In the genomic region with DNA sequence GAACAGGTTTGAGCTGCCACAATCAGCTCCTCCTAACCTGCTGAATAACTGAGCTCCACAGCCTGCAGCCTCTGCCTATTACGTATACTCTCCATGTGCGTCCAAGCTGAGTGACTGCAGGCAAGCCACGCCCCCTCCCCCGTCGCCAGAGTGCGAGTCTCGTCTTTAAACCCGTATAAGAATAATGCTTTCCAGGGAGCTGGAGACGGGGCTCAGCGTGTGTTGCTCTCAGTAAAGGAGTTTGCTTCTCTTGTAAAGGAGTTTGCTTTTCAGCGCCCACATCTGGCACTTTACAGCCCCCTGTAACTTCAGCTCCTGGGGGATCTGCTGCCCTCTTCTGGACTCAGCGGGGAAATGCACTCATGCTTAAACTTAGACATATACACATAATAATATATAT, we compare ENCODE assay signal across 8 mouse cellular contexts. TPM values are rescaled to one million over a fixed set of nuclear protein-coding genes. Genes with fewer than 3 reads are reported as not detected.
DNase-seq lines count a peak whose midpoint lies in the region; ATAC-seq and TF ChIP-seq lines count a peak whose summit lies in the region.

No protein-coding gene starts in this region.

- DNase-seq in lung, adult 2 months = no peak
- DNase-seq in lung, postnatal 10 days = no peak
- DNase-seq in embryo, embryonic 10.5 days (ENCODE audit: low spot score) = peak; percentile 75
- DNase-seq in intestine, embryonic 14.5 days (ENCODE audit: low spot score) = peak; percentile 70
- peak; percentile 63 for DNase-seq in mesoderm, embryonic 11.5 days (ENCODE audit: low read depth, low spot score)
- DNase-seq in layer of hippocampus, adult 9-11 months = no peak
- DNase-seq in adipocyte (ENCODE audit: low spot score) = no peak
- DNase-seq in gastrocnemius, adult 18-20 months (ENCODE audit: low spot score) = no peak

- no peak for ATAC-seq in intestine, embryonic 14.5 days (replicated peaks; ENCODE audit: low FRiP score, low TSS enrichment, low read depth)

- no peak overlapping the region for H3K27ac ChIP-seq in intestine, embryonic 14.5 days (ENCODE audit: low read depth)

- no peaks in the 10 kb centered on the region for H3K27me3 ChIP-seq in intestine, embryonic 14.5 days (replicated peaks; ENCODE audit: control insufficient read depth, insufficient read depth, low read length)

- no peaks in the 10 kb centered on the region for H3K9me3 ChIP-seq in intestine, embryonic 14.5 days (ENCODE audit: control insufficient read depth, low read length)

- peak; percentile 38 for TF ChIP-seq CTCF in lung, adult 2 months (IDR thresholded peaks at IDR 0.05; ENCODE audit: insufficient read depth, low read length)

- H3K36me3 ChIP-seq in intestine, embryonic 14.5 days (ENCODE audit: control insufficient read depth, insufficient read depth, low read length) = no peaks in the 10 kb centered on the region

- peak overlapping the region; percentile 30 for H3K4me2 ChIP-seq in intestine, embryonic 14.5 days (ENCODE audit: low read length)

- no peak overlapping the region for H3K9ac ChIP-seq in intestine, embryonic 14.5 days (ENCODE audit: low read length)

- TF ChIP-seq POLR2A in lung, adult 2 months (IDR thresholded peaks at IDR 0.05; ENCODE audit: borderline replicate concordance, extremely low read depth, low read depth, low read length) = no peak

- H3K4me3 ChIP-seq in lung, adult 2 months (replicated peaks; ENCODE audit: extremely low read depth, low read depth, low read length) = no peak overlapping the region
- H3K4me3 ChIP-seq in intestine, embryonic 14.5 days (ENCODE audit: low read depth, low read length) = 0 out of 2 replicates have a peak overlapping the region, but pooled peaks have one; percentile 8

- 0 out of 2 replicates have a peak, but pooled peaks cover 2% of the 10 kb centered on the region for H3K4me1 ChIP-seq in lung, adult 2 months (ENCODE audit: control insufficient read depth, insufficient read depth, low read length)
- H3K4me1 ChIP-seq in intestine, embryonic 14.5 days (replicated peaks; ENCODE audit: control insufficient read depth, insufficient read depth, low read length) = no peaks in the 10 kb centered on the region

- WGBS in lung, adult 2 months = 16% methylated on average over 12 of the region's 12 CpGs
- WGBS in intestine, embryonic 14.5 days = 11% methylated on average over 12 of the region's 12 CpGs

RNA-seq across cellular contexts. Expression of a gene that starts 7.2 kb away (rescaled TPM):
- 20.0 and 37.5 TPM in 2 replicates for polyA plus RNA-seq in lung, adult 2 months (2012; rRNA removed)
- polyA plus RNA-seq in intestine, embryonic 14.5 days (2014; fragmentation: Nextera tagmentation; extraction: Ambion mirVana) = 2.3 and 2.4 TPM in 2 replicates
- 100 to 1,000 TPM; 154 to 158 TPM for total RNA-seq in gastrocnemius, adult 18-20 months (2021)

RNA-seq across cellular contexts. Expression of a gene that starts 23.3 kb away (rescaled TPM):
- polyA plus RNA-seq in lung, adult 2 months (2012; rRNA removed) = 2.2 and 3.0 TPM in 2 replicates
- 38.2 and 41.6 TPM in 2 replicates for polyA plus RNA-seq in intestine, embryonic 14.5 days (2014; fragmentation: Nextera tagmentation; extraction: Ambion mirVana)
- 1 to 10 TPM; 6.0 to 9.2 TPM for total RNA-seq in gastrocnemius, adult 18-20 months (2021)

RNA-seq across cellular contexts. Expression of a gene that starts 25.5 kb away (rescaled TPM):
- 7.7 and 8.6 TPM in 2 replicates for polyA plus RNA-seq in lung, adult 2 months (2012; rRNA removed)
- polyA plus RNA-seq in intestine, embryonic 14.5 days (2014; fragmentation: Nextera tagmentation; extraction: Ambion mirVana) = 9.4 and 12.6 TPM in 2 replicates
- total RNA-seq in gastrocnemius, adult 18-20 months (2021) = 1 to 10 TPM in 1 of 2 experiments, under 1 TPM in 1; 0.53 to 1.0 TPM

Comparison
In these comparisons a context has a peak if more than half of its experiments do, and no peak if none do; other contexts are left out.
1. DNase-seq: peak in embryo, embryonic 10.5 days (single experiment), intestine, embryonic 14.5 days (single experiment) and mesoderm, embryonic 11.5 days (single experiment); none in lung, adult 2 months (single experiment), lung, postnatal 10 days (single experiment), layer of hippocampus, adult 9-11 months (single experiment), adipocyte (single experiment) and gastrocnemius, adult 18-20 months (single experiment).